Mouse (Mus musculus): Measurements from ENCODE around the gene Ngf. TPM values are rescaled to one million over a fixed set of nuclear protein-coding genes. Genes with fewer than 3 reads are reported as not detected.

Gene Ngf
- polyA plus RNA-seq, 1 experiment, result 2.6 TPM

DNA sequence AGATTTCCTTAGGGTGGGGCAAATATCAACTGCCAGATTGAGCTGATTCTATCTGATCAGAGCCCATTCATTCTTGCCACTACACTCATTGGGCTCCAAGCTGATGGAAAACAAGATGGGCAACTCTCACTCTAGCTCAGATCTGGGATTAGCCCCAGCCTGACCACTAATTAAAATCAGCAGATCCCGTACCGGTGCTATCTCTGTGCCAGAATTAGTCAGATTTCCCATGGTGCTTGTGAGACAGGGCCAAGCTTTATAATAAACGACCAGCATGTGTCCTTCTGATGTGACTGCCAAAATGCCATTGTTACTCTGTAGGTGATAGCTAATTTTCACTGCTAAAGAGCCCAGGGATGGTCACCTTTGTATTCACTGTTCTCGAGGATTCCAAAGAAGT lies 31.5 kb downstream of the Ngf start:
- Histone ChIP-seq H3K27ac (ENCODE audit: control insufficient read depth, insufficient read depth, low read length) (no peak overlapping the region), H3K4me3 (ENCODE audit: control insufficient read depth, insufficient read depth, low read length) (no peak overlapping the region), H3K4me1 (replicated peaks; ENCODE audit: control insufficient read depth, insufficient read depth, low read length) (no peaks in the 10 kb centered on the region), H3K27me3 (ENCODE audit: control insufficient read depth, insufficient read depth, low read length) (no peaks in the 10 kb centered on the region), H3K36me3 (ENCODE audit: control insufficient read depth, insufficient read depth, low read length) (no peaks in the 10 kb centered on the region)
- no peak for DNase-seq
- WGBS, result 88% methylated on average over 4 of the region's 4 CpGs
- TF ChIP-seq CTCF (IDR thresholded peaks at IDR 0.05; ENCODE audit: borderline replicate concordance, control insufficient read depth, extremely low read depth, insufficient read depth, low read length, poor library complexity), result no peak
- TF ChIP-seq POLR2A (IDR thresholded peaks at IDR 0.05; ENCODE audit: control insufficient read depth, extremely low read depth, insufficient read depth, low read length, poor library complexity), result no peak

GRCm38 (mm10) chr3:102505129-102505528 lies 35.4 kb downstream of the Ngf start:
- no peak overlapping the region for H3K27ac ChIP-seq (ENCODE audit: control insufficient read depth, insufficient read depth, low read length)
- H3K4me3 ChIP-seq (ENCODE audit: control insufficient read depth, insufficient read depth, low read length), result no peak overlapping the region
- H3K36me3 ChIP-seq (ENCODE audit: control insufficient read depth, insufficient read depth, low read length), result no peaks in the 10 kb centered on the region
- no peaks in the 10 kb centered on the region for H3K27me3 ChIP-seq (ENCODE audit: control insufficient read depth, insufficient read depth, low read length)
- TF ChIP-seq CTCF (IDR thresholded peaks at IDR 0.05; ENCODE audit: borderline replicate concordance, control insufficient read depth, extremely low read depth, insufficient read depth, low read length, poor library complexity) (no peak), POLR2A (IDR thresholded peaks at IDR 0.05; ENCODE audit: control insufficient read depth, extremely low read depth, insufficient read depth, low read length, poor library complexity) (no peak)
- 88% methylated on average over 4 of the region's 4 CpGs for WGBS
- no peak for DNase-seq
- H3K4me1 ChIP-seq (replicated peaks; ENCODE audit: control insufficient read depth, insufficient read depth, low read length), result no peaks in the 10 kb centered on the region

GRCm38 (mm10) chr3:102506061-102506460 lies 36.3 kb downstream of the Ngf start:
- H3K27me3 ChIP-seq (ENCODE audit: control insufficient read depth, insufficient read depth, low read length), result no peaks in the 10 kb centered on the region
- H3K36me3 ChIP-seq (ENCODE audit: control insufficient read depth, insufficient read depth, low read length), result no peaks in the 10 kb centered on the region
- H3K4me3 ChIP-seq (ENCODE audit: control insufficient read depth, insufficient read depth, low read length), result no peak overlapping the region
- 70% methylated on average over 12 of the region's 12 CpGs for WGBS
- H3K27ac ChIP-seq (ENCODE audit: control insufficient read depth, insufficient read depth, low read length), result no peak overlapping the region
- no peak for DNase-seq
- TF ChIP-seq CTCF (IDR thresholded peaks at IDR 0.05; ENCODE audit: borderline replicate concordance, control insufficient read depth, extremely low read depth, insufficient read depth, low read length, poor library complexity) (no peak), POLR2A (IDR thresholded peaks at IDR 0.05; ENCODE audit: control insufficient read depth, extremely low read depth, insufficient read depth, low read length, poor library complexity) (no peak)
- H3K4me1 ChIP-seq (replicated peaks; ENCODE audit: control insufficient read depth, insufficient read depth, low read length), result no peaks in the 10 kb centered on the region

GRCm38 (mm10) chr3:102507666-102508260 lies 38.0 kb downstream of the Ngf start:
- TF ChIP-seq POLR2A (IDR thresholded peaks at IDR 0.05; ENCODE audit: control insufficient read depth, extremely low read depth, insufficient read depth, low read length, poor library complexity) (no peak), CTCF (IDR thresholded peaks at IDR 0.05; ENCODE audit: borderline replicate concordance, control insufficient read depth, extremely low read depth, insufficient read depth, low read length, poor library complexity) (no peak)
- 89% methylated on average over 8 of the region's 8 CpGs for WGBS
- no peak overlapping the region for H3K27ac ChIP-seq (ENCODE audit: control insufficient read depth, insufficient read depth, low read length)
- no peak overlapping the region for H3K4me3 ChIP-seq (ENCODE audit: control insufficient read depth, insufficient read depth, low read length)
- DNase-seq, result no peak
- H3K36me3 ChIP-seq (ENCODE audit: control insufficient read depth, insufficient read depth, low read length), result no peaks in the 10 kb centered on the region
- no peaks in the 10 kb centered on the region for H3K4me1 ChIP-seq (replicated peaks; ENCODE audit: control insufficient read depth, insufficient read depth, low read length)
- no peaks in the 10 kb centered on the region for H3K27me3 ChIP-seq (ENCODE audit: control insufficient read depth, insufficient read depth, low read length)

DNA sequence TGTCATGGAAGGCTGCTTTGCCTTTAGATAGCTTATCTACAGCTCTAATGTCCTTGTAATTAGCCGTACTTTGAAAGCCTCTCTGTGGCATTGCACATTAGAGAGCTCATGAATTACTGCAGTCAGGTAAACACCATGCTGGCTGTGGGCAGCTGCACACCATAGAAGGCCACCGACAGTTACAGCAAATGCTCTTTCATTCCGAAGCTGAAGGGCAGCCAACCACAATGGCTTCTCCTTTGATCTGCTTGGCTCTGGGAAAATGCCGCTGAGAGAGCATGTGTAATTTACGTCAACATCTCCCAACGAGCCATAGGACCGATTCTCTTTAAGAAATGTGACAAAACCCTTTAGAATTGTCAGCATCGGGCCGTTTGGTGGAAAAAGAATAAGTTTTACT lies 38.7 kb downstream of the Ngf start:
- 77% methylated on average over 9 of the region's 9 CpGs for WGBS

GRCm38 (mm10) chr3:102509601-102510000 lies 39.9 kb downstream of the Ngf start:
- no peaks in the 10 kb centered on the region for H3K27me3 ChIP-seq (ENCODE audit: control insufficient read depth, insufficient read depth, low read length)
- no peaks in the 10 kb centered on the region for H3K4me1 ChIP-seq (replicated peaks; ENCODE audit: control insufficient read depth, insufficient read depth, low read length)
- H3K36me3 ChIP-seq (ENCODE audit: control insufficient read depth, insufficient read depth, low read length), result no peaks in the 10 kb centered on the region
- WGBS, result 81% methylated on average over 3 of the region's 3 CpGs
- no peak for DNase-seq
- TF ChIP-seq CTCF (IDR thresholded peaks at IDR 0.05; ENCODE audit: borderline replicate concordance, control insufficient read depth, extremely low read depth, insufficient read depth, low read length, poor library complexity), result no peak
- no peak for TF ChIP-seq POLR2A (IDR thresholded peaks at IDR 0.05; ENCODE audit: control insufficient read depth, extremely low read depth, insufficient read depth, low read length, poor library complexity)
- H3K4me3 ChIP-seq (ENCODE audit: control insufficient read depth, insufficient read depth, low read length), result no peak overlapping the region
- H3K27ac ChIP-seq (ENCODE audit: control insufficient read depth, insufficient read depth, low read length), result no peak overlapping the region

More for the DNA sequence above, 38.7 kb downstream of the Ngf start:
- TF ChIP-seq CTCF (IDR thresholded peaks at IDR 0.05; ENCODE audit: borderline replicate concordance, control insufficient read depth, extremely low read depth, insufficient read depth, low read length, poor library complexity) (no peak), POLR2A (IDR thresholded peaks at IDR 0.05; ENCODE audit: control insufficient read depth, extremely low read depth, insufficient read depth, low read length, poor library complexity) (no peak)
- Histone ChIP-seq H3K27me3 (ENCODE audit: control insufficient read depth, insufficient read depth, low read length) (no peaks in the 10 kb centered on the region), H3K4me1 (replicated peaks; ENCODE audit: control insufficient read depth, insufficient read depth, low read length) (no peaks in the 10 kb centered on the region), H3K36me3 (ENCODE audit: control insufficient read depth, insufficient read depth, low read length) (no peaks in the 10 kb centered on the region), H3K27ac (ENCODE audit: control insufficient read depth, insufficient read depth, low read length) (no peak overlapping the region), H3K4me3 (ENCODE audit: control insufficient read depth, insufficient read depth, low read length) (no peak overlapping the region)
- DNase-seq, result no peak

- H3K27me3 ChIP-seq (ENCODE audit: control insufficient read depth, insufficient read depth, low read length), result no peaks in the 10 kb centered on the region
- no peak overlapping the region for H3K4me3 ChIP-seq (ENCODE audit: control insufficient read depth, insufficient read depth, low read length)
- H3K36me3 ChIP-seq (ENCODE audit: control insufficient read depth, insufficient read depth, low read length), result no peaks in the 10 kb centered on the region
- no peak for DNase-seq
- TF ChIP-seq POLR2A (IDR thresholded peaks at IDR 0.05; ENCODE audit: control insufficient read depth, extremely low read depth, insufficient read depth, low read length, poor library complexity), result no peak
- TF ChIP-seq CTCF (IDR thresholded peaks at IDR 0.05; ENCODE audit: borderline replicate concordance, control insufficient read depth, extremely low read depth, insufficient read depth, low read length, poor library complexity), result no peak
- WGBS, result 72% methylated on average over 4 of the region's 4 CpGs
- no peaks in the 10 kb centered on the region for H3K4me1 ChIP-seq (replicated peaks; ENCODE audit: control insufficient read depth, insufficient read depth, low read length)
- no peak overlapping the region for H3K27ac ChIP-seq (ENCODE audit: control insufficient read depth, insufficient read depth, low read length)
Observed at GRCm38 (mm10) chr3:102516937-102517336, 47.2 kb downstream of the Ngf start.
